Mouse (Mus musculus) heart, embryonic 13.5 days (tissue): ENCODE data around the gene Setd1b. TPM values are rescaled to one million over a fixed set of nuclear protein-coding genes. Genes with fewer than 3 reads are reported as not detected.

ENCODE experiments used
- ATAC-seq: fragments of 200-750 bp; cut with Nextera tagmentation; 2 replicates; pipeline ENCODE4 v1.8.0; 2017; ENCODE audit warnings: moderate TSS enrichment; ENCODE audit not compliant: insufficient number of reproducible peaks, low FRiP score, low TSS enrichment; ENCODE audit errors: extremely low read depth
- H3K27ac ChIP-seq: fragments of 300-500 bp; sonication (generic); replicated peaks from 2 replicates; pipeline ENCODE4 v1.5.1; 2015; ENCODE audit warnings: moderate library complexity, mild to moderate bottlenecking, inconsistent platforms
- H3K27me3 ChIP-seq: fragments of 300-500 bp; sonication (generic); replicated peaks from 2 replicates; pipeline ENCODE4 v1.6.1; 2015; ENCODE audit warnings: mild to moderate bottlenecking, inconsistent platforms
- H3K36me3 ChIP-seq: fragments of 300-500 bp; sonication (generic); 2 replicates; pipeline ENCODE4 v1.6.1; 2015; ENCODE audit warnings: mild to moderate bottlenecking, inconsistent platforms
- H3K4me1 ChIP-seq: fragments of 300-500 bp; sonication (generic); 2 replicates; pipeline ENCODE4 v1.6.1; 2015; ENCODE audit warnings: inconsistent platforms
- H3K4me2 ChIP-seq: fragments of 300-500 bp; sonication (generic); 2 replicates; pipeline ENCODE4 v1.6.1; 2015; ENCODE audit warnings: inconsistent platforms, mild to moderate bottlenecking, moderate library complexity
- H3K4me3 ChIP-seq: fragments of 300-500 bp; sonication (generic); 2 replicates; pipeline ENCODE4 v1.5.1; 2015; ENCODE audit warnings: moderate library complexity, mild to moderate bottlenecking, inconsistent platforms
- H3K9ac ChIP-seq: fragments of 300-500 bp; sonication (generic); 2 replicates; pipeline ENCODE4 v1.6.1; 2015; ENCODE audit warnings: inconsistent platforms, mild to moderate bottlenecking, moderate library complexity
- H3K9me3 ChIP-seq: fragments of 300-500 bp; sonication (generic); 2 replicates; pipeline ENCODE4 v1.6.1; 2016; ENCODE audit warnings: inconsistent platforms
- WGBS: fragments of 180-500 bp; shearing (Covaris S2); methylation state at CpG from one replicate; pipeline ENCODE4 v1.1.7; 2015; ENCODE audit warnings: mixed read lengths; 5-methylcytosine and 5-hydroxymethylcytosine counted together
- polyA plus RNA-seq: library from polyadenylated mRNA; unstranded; fragments of >200 nt; fragmentation: Nextera tagmentation; extraction: Ambion mirVana; gene quantifications from 2 replicates; pipeline ENCODE4 v1.2.1, GENCODE M21; 2015

Gene Setd1b
- polyA plus RNA-seq, 1 experiment from 2014 or later = 6.2 TPM

DNA sequence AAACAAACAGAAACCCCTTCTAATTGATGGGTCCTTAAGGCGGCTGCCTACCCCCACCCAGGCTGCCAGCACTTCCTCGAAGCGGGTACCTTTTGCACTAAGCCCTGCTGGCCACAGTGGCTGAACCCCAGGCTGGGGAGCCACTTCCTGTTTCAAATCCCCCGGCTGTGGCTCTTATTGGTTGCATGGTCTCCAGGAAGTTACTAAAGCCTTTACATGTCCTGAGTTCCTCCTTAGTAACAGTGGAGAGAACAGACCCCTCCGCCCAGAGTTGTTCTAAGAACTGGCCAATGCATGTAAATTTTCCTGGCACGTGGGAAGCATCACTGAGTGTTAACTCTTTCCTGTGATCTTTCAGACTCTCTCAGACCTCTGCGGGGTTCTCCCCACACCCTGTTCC lies 9.1 kb downstream of the Setd1b start:
- Histone ChIP-seq H3K4me3 (peak overlapping the region; percentile 39), H3K4me2 (peak overlapping the region; percentile 66), H3K27me3 (no peaks in the 10 kb centered on the region), H3K36me3 (peaks cover 92% of the 10 kb centered on the region), H3K27ac (peak overlapping the region; percentile 7; the same call in 1 of the 2 replicates), H3K9ac (peak overlapping the region; percentile 69; the same call in 1 of the 2 replicates), H3K9me3 (no peaks in the 10 kb centered on the region), H3K4me1 (peaks cover 43% of the 10 kb centered on the region)
- 39% methylated on average over 7 of the region's 7 CpGs for WGBS
- no peak for ATAC-seq

DNA sequence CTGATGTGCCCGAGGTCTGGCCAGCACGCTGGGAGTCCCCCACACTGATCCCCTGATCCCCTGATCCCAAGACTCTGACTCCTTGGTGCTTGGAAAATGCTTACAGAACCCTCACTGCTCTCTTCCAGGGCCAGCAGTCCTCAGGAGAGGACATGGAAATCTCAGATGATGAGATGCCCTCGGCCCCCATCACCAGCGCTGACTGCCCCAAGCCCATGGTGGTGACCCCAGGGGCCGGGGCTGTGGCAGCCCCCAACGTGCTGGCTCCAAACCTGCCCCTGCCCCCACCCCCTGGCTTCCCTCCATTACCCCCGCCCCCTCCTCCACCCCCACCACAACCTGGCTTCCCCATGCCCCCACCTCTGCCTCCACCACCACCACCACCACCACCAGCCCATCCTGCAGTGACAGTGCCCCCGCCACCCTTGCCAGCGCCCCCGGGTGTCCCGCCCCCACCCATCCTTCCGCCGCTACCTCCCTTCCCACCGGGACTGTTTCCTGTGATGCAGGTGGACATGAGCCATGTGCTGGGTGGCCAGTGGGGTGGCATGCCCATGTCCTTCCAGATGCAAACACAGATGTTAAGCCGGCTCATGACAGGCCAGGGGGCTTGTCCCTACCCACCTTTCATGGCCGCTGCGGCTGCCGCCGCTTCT lies 9.8 kb downstream of the Setd1b start:
- Histone ChIP-seq H3K36me3 (peaks cover 92% of the 10 kb centered on the region), H3K4me3 (no peak overlapping the region), H3K4me2 (no peak overlapping the region; the same call in 1 of the 2 replicates), H3K27me3 (no peaks in the 10 kb centered on the region), H3K9ac (no peak overlapping the region), H3K27ac (no peak overlapping the region), H3K4me1 (peaks cover 38% of the 10 kb centered on the region), H3K9me3 (no peaks in the 10 kb centered on the region)
- WGBS = 90% methylated on average over 18 of the region's 19 CpGs
- ATAC-seq = no peak

DNA sequence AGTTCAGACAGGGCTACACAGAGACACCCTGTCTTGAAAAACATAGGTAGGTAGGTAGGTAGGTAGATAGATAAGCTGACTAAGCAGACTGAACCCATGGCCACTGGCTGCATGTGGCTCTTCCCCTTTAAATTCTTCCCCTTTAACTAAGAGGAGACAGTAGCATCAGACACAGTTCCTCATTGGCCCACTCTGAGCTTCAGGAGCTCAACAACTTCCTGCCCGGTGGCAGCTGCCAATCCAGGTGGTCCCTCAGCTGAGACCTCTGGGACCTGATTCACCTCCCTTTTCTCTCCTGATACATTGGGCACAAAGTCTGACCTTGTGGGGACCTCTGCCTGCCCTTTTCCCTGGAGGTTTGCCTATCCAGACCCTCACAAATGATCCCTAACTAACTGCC lies 10.9 kb downstream of the Setd1b start:
- Histone ChIP-seq H3K4me1 (peaks cover 35% of the 10 kb centered on the region), H3K27me3 (no peaks in the 10 kb centered on the region), H3K4me3 (no peak overlapping the region), H3K9me3 (no peaks in the 10 kb centered on the region), H3K4me2 (no peak overlapping the region), H3K9ac (no peak overlapping the region), H3K27ac (no peak overlapping the region), H3K36me3 (peaks cover 92% of the 10 kb centered on the region)
- ATAC-seq = no peak
- 73% methylated on average over 1 of the region's 1 CpGs for WGBS

DNA sequence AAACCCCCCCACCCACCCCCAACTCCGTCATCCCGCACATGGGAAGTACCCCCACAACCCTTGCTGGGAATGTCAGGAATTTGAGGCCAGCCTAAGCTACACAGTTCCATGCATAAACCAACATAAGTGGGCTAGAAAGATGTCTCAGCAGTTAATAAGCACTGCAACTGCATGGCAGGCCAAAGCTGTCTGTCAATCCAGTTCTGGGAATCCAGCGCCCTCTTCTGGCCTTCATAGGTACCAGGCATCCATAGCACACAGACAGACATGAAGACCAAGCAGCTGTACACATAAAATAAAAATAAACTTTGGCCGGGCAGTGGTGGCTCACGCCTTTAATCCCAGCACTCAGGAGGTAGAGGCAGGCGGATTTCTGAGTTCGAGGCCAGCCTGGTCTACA lies 13.4 kb downstream of the Setd1b start:
- Histone ChIP-seq H3K27ac (no peak overlapping the region), H3K9ac (no peak overlapping the region), H3K36me3 (peaks cover 96% of the 10 kb centered on the region), H3K4me3 (no peak overlapping the region), H3K4me2 (no peak overlapping the region), H3K27me3 (no peaks in the 10 kb centered on the region), H3K9me3 (no peaks in the 10 kb centered on the region), H3K4me1 (peaks cover 12% of the 10 kb centered on the region)
- ATAC-seq = no peak
- 53% methylated on average over 7 of the region's 7 CpGs for WGBS

DNA sequence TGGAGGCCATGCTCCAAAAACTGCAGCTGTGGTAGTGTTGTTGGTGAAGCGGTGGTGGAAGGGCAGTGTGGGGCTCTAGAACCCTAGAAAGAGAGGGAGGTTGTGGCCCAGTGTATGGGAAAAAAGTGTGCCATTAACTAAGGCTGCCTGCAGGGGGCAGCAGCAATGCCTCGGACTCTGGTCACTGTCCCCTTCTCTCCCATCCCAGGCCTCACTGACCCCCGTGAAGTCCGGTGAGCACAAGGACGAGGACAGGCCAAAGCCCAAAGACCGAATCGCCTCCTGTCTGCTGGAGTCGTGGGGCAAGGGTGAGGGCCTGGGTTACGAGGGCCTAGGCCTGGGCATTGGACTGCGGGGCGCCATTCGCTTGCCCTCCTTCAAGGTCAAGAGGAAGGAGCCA lies 14.8 kb downstream of the Setd1b start:
- no peak overlapping the region for H3K9ac ChIP-seq
- ATAC-seq = no peak
- no peaks in the 10 kb centered on the region for H3K9me3 ChIP-seq
- peaks cover 96% of the 10 kb centered on the region for H3K36me3 ChIP-seq
- H3K27ac ChIP-seq = no peak overlapping the region
- no peaks in the 10 kb centered on the region for H3K27me3 ChIP-seq
- no peak overlapping the region for H3K4me3 ChIP-seq
- WGBS = 82% methylated on average over 12 of the region's 12 CpGs
- no peak overlapping the region for H3K4me2 ChIP-seq
- no peaks in the 10 kb centered on the region for H3K4me1 ChIP-seq

DNA sequence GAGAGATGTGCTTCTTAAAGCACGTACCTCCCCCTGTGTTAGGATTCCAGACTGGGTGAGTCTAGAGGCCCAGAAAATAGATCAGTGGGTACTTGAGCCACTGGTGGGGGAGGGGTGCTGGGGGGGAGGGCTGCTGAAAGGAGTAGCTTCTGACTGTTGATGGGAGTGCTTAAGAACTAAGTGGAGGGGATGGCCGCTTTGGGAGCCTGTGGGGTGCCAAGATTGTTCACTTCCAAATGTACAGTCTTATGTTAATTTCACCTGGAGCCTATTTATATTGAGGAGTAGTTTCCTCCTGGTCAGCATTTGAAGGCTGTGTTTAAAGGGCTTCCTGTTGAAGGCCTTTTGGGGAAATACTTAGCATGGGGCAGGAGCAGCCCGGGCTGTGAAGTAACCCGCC lies 16.0 kb downstream of the Setd1b start:
- Histone ChIP-seq H3K4me2 (no peak overlapping the region), H3K27ac (no peak overlapping the region), H3K4me3 (no peak overlapping the region), H3K9ac (no peak overlapping the region), H3K27me3 (no peaks in the 10 kb centered on the region), H3K36me3 (peaks cover 96% of the 10 kb centered on the region), H3K9me3 (no peaks in the 10 kb centered on the region), H3K4me1 (no peaks in the 10 kb centered on the region)
- ATAC-seq = no peak
- WGBS = 66% methylated on average over 4 of the region's 4 CpGs

DNA sequence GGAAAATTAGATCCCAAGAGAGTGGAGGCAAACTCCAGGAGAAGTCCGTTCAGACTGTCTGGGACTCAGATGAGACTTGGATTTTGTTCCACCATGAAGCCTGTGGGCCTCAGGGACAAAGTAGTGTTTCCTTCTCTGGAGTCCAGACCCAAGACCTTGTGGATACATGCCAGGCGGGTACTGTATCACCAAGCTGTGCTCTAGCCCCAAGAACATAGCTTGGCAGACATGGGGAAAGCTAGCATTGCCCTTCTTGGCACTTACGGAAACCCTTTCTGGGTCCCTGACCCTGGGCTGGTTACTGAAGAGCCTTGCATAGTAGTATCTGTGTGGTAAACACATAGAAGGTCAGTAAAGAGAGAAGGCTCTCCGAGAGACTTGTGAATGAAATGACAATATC lies 17.5 kb downstream of the Setd1b start:
- no peak for ATAC-seq
- no peaks in the 10 kb centered on the region for H3K4me1 ChIP-seq
- 94% methylated on average over 4 of the region's 4 CpGs for WGBS
- H3K9me3 ChIP-seq = no peaks in the 10 kb centered on the region
- H3K9ac ChIP-seq = no peak overlapping the region
- no peak overlapping the region for H3K4me2 ChIP-seq
- H3K27ac ChIP-seq = no peak overlapping the region
- no peak overlapping the region for H3K4me3 ChIP-seq
- H3K36me3 ChIP-seq = peaks cover 96% of the 10 kb centered on the region
- no peaks in the 10 kb centered on the region for H3K27me3 ChIP-seq

DNA sequence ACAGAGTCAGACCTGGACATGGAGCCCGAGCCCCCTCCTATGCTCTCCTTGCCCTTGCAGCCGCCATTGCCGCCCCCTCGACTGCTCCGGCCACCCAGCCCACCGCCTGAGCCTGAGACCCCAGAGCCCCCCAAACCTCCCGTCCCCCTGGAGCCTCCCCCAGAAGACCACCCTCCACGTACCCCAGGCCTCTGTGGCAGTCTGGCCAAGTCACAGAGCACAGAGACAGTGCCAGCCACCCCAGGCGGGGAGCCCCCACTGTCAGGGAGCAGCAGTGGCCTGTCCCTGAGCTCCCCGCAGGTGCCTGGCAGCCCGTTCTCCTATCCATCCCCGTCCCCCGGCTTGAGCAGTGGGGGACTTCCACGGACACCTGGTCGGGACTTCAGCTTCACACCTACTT lies 17.9 kb downstream of the Setd1b start:
- H3K4me2 ChIP-seq = no peak overlapping the region
- H3K9me3 ChIP-seq = no peaks in the 10 kb centered on the region
- H3K4me3 ChIP-seq = no peak overlapping the region
- no peak overlapping the region for H3K27ac ChIP-seq
- WGBS = 92% methylated on average over 15 of the region's 15 CpGs
- no peak overlapping the region for H3K9ac ChIP-seq
- H3K36me3 ChIP-seq = peaks cover 95% of the 10 kb centered on the region
- H3K27me3 ChIP-seq = no peaks in the 10 kb centered on the region
- H3K4me1 ChIP-seq = no peaks in the 10 kb centered on the region
- no peak for ATAC-seq

DNA sequence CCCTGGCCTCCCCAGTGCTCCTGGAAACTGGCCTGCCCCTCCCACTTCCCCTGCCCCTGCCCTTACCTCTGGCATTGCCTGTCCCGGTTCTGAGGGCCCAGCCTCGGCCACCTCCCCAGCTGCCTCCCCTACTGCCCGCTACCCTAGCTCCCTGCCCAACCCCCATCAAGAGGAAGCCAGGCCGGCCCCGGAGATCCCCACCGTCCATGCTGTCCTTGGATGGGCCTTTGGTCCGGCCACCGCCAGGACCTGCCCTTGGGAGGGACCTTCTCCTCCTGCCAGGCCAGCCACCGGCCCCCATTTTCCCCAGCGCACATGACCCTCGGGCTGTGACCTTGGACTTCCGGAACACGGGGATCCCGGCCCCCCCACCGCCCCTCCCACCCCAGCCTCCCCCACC lies 18.3 kb downstream of the Setd1b start:
- no peak overlapping the region for H3K4me2 ChIP-seq
- no peak overlapping the region for H3K4me3 ChIP-seq
- no peaks in the 10 kb centered on the region for H3K27me3 ChIP-seq
- peaks cover 91% of the 10 kb centered on the region for H3K36me3 ChIP-seq
- no peak overlapping the region for H3K27ac ChIP-seq
- no peak for ATAC-seq
- no peaks in the 10 kb centered on the region for H3K4me1 ChIP-seq
- 86% methylated on average over 15 of the region's 15 CpGs for WGBS
- no peaks in the 10 kb centered on the region for H3K9me3 ChIP-seq
- H3K9ac ChIP-seq = no peak overlapping the region

DNA sequence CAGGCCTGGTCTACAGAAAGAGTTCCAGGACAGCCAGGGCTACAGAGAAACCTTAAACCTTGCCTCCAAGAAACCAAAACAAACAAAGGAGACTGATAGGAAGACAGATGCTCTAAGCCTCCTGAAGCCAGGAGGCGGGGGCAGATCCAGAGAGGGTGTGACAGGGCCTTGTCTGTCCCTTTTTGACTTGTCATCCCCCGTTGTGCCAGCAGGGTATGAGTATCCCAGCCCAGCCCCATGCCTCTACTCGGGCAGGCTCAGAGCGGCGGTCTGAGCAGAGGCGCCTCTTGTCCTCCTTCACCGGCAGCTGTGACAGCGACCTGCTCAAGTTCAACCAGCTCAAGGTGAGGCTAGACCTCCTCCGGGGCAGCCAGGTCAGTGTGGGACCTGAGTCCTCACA lies 20.9 kb downstream of the Setd1b start:
- 69% methylated on average over 9 of the region's 9 CpGs for WGBS
- no peak for ATAC-seq
- no peaks in the 10 kb centered on the region for H3K9me3 ChIP-seq

DNA sequence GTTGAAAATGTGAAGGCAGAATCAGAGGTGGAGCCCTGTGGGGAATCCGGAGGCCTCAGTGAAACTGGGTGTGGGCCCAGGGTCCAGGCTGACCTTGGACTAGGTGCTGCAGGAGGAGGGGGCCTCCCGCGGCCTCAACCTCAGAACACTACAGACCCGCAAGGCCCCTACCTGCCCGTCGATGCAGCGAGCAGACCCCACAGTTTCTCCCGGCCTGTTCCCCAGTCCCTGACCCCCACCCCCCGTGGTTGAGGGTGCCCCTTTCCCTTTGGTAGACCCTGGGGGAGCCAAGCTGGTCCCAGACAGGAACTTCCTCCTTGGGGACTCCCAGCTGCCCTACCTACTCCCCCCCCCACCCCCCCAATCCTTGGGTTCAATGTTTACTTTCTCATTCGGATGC lies 24.4 kb downstream of the Setd1b start:
- ATAC-seq = no peak
- WGBS = 84% methylated on average over 9 of the region's 10 CpGs

More for the DNA sequence above, 20.9 kb downstream of the Setd1b start:
- H3K27ac ChIP-seq = no peak overlapping the region
- no peaks in the 10 kb centered on the region for H3K4me1 ChIP-seq
- no peak overlapping the region for H3K4me2 ChIP-seq
- no peak overlapping the region for H3K4me3 ChIP-seq
- no peak overlapping the region for H3K9ac ChIP-seq
- no peaks in the 10 kb centered on the region for H3K27me3 ChIP-seq
- peaks cover 95% of the 10 kb centered on the region for H3K36me3 ChIP-seq

DNA sequence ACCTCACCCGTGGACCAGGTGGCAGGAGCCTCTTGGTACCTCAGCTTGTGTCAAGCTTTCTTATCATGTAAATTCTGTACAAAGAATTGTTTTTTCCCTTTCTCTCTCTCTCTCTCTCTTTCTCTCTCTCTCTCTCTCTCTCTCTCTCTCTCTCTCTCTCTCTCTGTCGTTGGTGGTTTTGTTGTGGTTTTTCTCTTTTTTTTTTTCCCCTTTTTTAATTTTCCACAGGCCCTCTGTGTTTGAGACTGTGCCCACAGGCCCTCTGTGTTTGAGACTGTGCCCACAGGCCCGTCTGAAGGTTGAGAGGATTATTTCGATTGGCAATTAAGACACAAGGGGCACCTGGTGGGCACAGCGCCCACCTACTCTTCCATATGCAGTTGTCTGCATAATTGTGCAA lies 25.6 kb downstream of the Setd1b start:
- H3K4me3 ChIP-seq = no peak overlapping the region
- no peak overlapping the region for H3K4me2 ChIP-seq
- no peaks in the 10 kb centered on the region for H3K9me3 ChIP-seq
- WGBS = 79% methylated on average over 5 of the region's 5 CpGs
- H3K36me3 ChIP-seq = peaks cover 50% of the 10 kb centered on the region
- peaks cover 11% of the 10 kb centered on the region for H3K4me1 ChIP-seq
- H3K9ac ChIP-seq = no peak overlapping the region
- no peak for ATAC-seq
- no peak overlapping the region for H3K27ac ChIP-seq
- H3K27me3 ChIP-seq = no peaks in the 10 kb centered on the region

More for the DNA sequence above, 24.4 kb downstream of the Setd1b start:
- Histone ChIP-seq H3K9ac (no peak overlapping the region), H3K4me1 (peaks cover 4% of the 10 kb centered on the region), H3K27ac (no peak overlapping the region), H3K36me3 (peaks cover 62% of the 10 kb centered on the region), H3K9me3 (no peaks in the 10 kb centered on the region), H3K27me3 (no peaks in the 10 kb centered on the region), H3K4me2 (no peak overlapping the region), H3K4me3 (no peak overlapping the region)
